Mouse (Mus musculus): Measurements from ENCODE around the gene St8sia2. TPM values are rescaled to one million over a fixed set of nuclear protein-coding genes. Genes with fewer than 3 reads are reported as not detected.
"Not testable (repeated sequence)": the region's sequence is repeated elsewhere in the genome, so short reads cannot be mapped to it uniquely, and the experiment has no call there.

St8sia2 gene
- total RNA-seq, 1 experiment from 2014 or later: 1.8 TPM

GRCm38 (mm10) chr7:73972157-73972556 lies 41.3 kb downstream of the St8sia2 start:
- not testable (repeated sequence) for DNase-seq

DNA sequence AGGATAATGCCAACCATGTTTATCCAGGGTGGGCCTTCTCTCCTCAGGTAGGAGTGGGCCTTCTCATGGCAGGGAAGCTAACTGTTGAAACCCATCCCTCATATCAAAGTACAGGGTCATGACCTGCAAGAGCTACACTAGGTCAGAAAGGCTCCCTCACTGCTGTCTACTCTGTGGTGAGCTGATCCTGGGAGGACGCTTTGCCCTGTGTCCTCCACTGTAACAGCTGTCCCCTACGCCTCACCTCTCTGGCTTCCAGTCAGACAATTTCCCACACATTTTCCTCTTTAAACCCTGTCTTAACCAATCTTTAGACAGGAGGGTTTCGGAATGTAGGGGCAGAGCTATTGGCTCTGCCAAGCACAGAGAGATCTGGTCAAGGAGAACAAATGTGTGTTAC lies 48.3 kb downstream of the St8sia2 start:
- no peak for DNase-seq

DNA sequence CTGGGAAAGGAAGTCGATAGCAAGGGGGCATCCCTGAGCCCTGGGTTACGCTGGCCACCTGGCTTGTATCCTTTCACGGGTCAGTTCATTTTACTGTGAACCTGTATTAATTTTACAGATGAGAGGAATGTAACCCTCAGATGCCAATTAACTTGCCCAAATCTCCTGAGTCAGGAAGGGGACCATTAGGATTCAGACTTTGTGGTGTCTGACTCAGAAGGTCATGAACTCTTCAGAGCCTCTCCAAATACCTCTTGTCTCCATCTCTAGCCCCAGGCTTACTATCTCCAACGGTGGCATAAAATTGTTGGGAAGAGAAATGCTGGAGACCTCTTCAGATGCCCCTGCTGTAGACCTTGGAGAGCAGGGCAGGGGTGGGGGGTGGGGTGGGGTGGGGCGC lies 51.1 kb downstream of the St8sia2 start:
- no peak for DNase-seq

GRCm38 (mm10) chr7:73954441-73954840 lies 59.0 kb downstream of the St8sia2 start:
- DNase-seq: peak; percentile 59

DNA sequence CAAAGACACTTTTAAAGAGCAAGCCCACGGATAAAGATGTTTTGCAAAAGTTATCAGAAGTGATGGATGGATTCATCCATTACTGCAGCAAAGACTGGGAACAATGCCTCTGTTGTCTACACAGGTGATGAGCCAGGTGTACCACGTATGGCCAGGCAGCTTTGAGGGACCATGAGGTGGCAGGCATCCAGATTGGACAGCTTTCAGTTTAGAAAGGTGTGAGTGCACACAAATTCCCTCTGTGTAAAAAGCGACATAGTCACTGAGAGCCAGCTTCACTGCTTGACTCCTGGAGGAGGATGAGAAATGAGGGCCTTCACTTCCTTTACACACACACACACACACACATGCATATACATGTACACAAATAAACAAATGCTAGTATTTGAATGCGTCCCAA lies 60.4 kb downstream of the St8sia2 start:
- DNase-seq: no peak

DNA sequence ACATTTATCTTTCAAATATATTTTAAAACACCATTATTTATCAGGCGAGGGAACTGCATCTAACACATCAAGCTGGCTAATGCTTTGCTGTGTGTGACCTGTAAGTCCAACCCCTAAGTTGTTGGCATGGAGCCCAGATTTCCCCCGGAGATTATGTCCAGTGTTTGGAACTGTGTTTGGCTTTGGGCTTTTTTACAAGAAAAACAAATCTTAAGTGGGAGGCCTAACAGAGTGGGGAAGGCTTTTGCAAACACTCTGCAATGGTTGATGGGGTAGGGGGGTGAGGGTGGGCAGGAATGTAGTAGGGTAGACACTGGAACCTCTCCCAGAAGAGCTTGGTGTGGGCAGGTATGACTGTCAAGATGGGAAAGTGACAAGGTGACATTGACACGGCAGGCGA lies 71.8 kb downstream of the St8sia2 start:
- peak; percentile 34 for DNase-seq

GRCm38 (mm10) chr7:73939236-73939635 lies 74.3 kb downstream of the St8sia2 start:
- DNase-seq: no peak

GRCm38 (mm10) chr7:73938046-73938810 lies 75.3 kb downstream of the St8sia2 start:
- no peak for DNase-seq

- DNase-seq: no peak
Measured at GRCm38 (mm10) chr7:73936119-73936518, 77.4 kb downstream of the St8sia2 start.

GRCm38 (mm10) chr7:73935703-73936102 lies 77.8 kb downstream of the St8sia2 start:
- no peak for DNase-seq

- DNase-seq: no peak
Measured at GRCm38 (mm10) chr7:73933036-73933435, 80.5 kb downstream of the St8sia2 start.

DNA sequence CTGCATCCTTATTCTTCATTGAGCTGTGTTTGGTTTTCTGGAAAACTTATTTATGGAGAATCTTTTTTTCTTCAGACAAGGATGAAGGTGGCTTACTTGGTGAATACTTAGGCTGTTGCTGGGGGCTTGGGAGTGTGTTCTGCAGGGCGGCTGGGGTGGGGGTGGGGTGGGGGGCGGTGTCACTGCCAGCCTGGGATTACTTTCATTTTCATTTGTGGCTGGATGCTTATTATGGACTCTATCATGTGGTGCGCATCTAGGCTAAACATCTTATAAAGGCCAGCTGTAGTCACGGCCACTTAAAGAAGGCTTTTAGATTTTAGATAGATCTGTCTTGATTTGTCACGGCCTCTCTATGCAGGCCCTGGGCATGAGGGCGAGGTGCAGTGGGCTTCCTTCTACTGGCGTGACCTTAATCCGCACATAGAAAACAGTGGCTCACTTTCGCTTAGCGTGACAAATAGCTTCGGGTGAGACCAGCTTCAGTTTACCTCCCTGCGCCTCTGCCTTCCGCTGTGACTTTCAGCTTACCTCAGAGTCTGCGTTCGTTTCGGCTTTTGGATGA lies 92.5 kb downstream of the St8sia2 start:
- no peak for DNase-seq

GRCm38 (mm10) chr7:73917633-73918311 lies 95.7 kb downstream of the St8sia2 start:
- DNase-seq: no peak

- DNase-seq: no peak
Measured at GRCm38 (mm10) chr7:73911899-73912298, 101.6 kb downstream of the St8sia2 start.

DNA sequence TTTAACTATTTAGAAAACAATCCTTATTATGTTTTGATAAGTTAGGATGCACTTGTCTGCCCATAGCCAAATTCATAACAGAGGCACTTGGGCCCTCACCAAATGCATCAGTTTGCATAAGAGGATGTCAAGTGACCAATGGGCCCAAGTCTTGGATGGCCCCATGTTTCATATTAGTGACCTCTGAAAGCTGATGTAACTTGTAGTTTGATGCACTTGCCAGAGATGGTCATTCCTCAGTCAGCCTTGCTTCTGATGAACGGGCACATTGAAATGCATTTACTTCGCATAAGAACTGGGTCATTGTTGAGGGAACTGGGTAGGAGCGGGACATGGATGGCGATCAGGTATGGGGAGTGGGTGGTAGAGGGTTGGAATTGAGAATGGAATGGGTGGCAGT lies 102.6 kb downstream of the St8sia2 start:
- no peak for DNase-seq

DNA sequence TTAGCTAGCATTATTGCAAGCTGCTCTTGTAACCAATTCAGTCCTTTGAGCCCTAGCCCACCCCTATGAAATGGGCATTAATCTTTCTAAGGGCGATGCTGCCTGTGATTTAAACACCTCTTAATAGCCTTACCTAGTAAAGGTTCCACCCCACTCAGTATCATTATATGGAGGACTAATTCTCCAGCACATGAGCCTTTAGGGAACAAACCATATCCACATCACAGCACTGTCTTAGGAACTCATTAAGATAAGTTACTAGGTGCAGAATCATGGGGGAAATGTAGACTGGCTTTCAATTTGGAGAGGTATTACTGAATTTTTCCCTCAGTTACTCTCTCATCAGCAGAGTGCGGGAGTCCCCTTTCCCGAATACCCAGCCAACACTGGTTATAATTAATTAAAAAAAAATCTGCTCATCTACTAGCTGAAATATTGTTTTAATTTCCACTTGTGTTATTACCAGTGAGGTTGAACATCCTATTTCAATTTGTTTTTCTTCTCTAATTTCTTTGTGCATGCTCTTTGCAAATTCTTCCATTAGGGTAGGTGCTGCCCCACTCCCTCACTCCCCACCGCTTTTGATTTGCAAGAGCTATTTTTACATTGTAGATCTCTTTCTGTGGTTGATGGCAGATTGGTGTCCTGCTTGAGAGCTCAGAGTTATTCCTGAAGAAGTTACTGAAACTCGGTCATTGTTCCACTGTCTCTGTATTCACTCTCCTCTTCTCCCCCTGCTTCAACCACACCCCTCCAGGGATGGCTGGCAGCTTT lies 103.9 kb downstream of the St8sia2 start:
- DNase-seq: no peak

GRCm38 (mm10) chr7:73894506-73894905 lies 119.0 kb downstream of the St8sia2 start:
- no peak for DNase-seq

- no peak for DNase-seq
Measured at GRCm38 (mm10) chr7:73891830-73892229, 121.7 kb downstream of the St8sia2 start.

- no peak for DNase-seq
Measured at GRCm38 (mm10) chr7:73890891-73891610, 122.4 kb downstream of the St8sia2 start.

DNA sequence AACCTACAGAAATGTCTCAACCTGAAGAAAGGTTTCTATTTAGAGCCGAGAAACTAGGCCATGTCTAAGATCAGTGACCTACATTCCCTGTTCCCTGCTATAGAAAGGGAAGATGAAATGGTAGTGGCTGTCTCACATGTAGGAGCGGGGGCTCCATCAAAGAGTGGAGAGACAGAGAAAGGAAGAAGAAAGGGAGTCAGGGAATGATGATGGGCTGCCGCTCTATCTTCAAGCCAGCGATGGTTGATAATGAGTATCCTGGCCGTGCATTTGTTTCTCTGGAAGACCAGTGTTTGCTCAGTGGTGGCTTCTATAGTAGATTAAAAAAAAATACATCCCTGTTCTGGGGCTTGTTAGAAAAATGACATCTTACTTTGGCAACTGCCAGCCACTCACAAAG lies 123.0 kb downstream of the St8sia2 start:
- DNase-seq: no peak

Data from adrenal gland, postnatal 25 days (tissue).